Mouse (Mus musculus): ENCODE results near the gene Mst1r.

Gene Mst1r

DNA sequence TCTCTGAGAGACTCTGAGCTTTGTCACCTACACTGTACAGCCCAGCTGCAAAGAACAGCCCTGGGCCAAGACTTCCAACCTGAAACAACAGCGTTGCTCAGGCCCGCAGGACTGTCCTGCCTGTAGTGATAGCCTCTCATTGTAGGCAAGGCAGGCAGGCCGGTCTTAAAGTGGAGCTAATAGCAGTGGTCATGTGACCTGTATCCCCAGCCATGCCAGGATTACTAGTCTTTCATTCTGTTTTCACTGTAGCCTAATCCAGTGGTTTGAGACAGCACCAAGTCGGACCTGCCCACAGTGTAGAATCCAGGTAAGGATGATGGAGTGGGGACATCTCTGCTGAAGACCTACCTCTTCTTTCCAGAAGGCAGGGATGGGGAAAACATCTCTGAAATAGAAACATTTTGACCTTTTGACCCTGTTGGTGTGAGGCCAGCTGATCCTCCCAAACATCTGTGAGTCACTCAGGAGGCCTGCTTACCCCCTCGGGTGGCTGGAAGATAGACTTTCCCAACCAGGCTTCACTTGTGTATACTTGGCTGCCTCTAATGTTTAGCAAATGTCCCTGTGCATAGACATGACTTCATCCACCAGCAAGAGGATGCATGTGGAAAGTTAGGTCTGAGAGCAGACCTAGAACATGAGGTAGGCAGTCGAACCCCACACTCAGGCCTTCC is 49.1 kb downstream of the Mst1r start:
- DNase-seq (ENCODE audit: low spot score): no peak

DNA sequence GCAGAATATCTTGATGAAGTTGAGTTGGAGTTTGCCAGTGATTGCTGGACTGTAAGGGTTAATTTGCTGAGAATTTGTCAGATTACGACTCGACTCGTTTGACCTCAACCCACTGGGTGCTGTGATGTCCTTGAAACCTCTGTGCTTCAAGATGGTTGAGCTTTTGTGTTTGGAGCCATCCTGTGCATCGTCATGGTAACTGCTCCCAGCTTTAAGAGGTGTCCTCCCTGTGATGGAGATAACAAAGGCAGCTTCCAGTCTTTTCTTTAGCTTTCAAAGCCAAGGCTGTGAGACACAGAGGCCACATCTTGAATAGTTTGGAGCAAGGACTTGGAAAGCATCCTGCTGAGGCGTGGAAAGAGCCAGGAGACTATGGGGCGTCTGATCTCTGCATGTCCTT is 50.5 kb downstream of the Mst1r start:
- no peak for DNase-seq (ENCODE audit: low spot score)

DNA sequence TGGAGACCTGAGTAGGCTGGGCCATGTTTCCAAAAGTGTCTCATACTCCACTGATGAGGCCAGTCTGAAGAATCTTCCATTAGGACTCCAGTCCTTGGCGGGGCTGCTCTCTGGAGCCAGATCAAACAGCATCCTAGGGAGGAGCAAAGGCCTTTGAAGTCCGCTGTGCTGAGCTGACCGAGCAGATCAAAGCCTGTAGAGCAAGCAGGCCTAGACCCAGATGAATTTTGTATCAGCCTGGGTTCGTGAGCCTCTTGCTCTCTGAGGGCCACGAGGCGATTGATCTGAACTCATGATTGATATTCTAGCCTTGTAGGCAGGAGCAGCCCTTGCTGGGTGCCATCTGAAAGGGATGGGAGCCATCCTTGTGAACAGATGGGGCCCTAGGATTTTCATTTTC is 53.2 kb downstream of the Mst1r start:
- no peak for DNase-seq (ENCODE audit: low spot score)

DNA sequence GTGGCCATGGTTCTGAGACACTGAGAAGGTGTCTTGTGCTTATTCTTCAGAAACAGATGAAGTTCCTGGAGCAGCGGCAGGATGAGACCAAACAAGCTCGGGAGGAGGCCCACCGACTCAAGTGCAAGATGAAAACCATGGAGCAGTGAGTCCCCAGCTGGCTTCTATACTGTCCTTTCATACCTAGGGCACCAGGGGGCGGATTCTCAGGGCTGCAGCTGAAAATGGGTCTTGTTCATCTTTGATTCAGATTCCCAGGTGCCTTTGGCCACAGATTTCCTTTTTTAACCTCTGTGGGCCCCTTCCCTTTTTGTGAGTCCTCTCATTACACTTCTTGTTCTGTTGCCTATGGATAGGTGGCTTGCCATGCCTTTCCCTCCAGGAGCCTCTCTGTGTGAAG is 54.3 kb downstream of the Mst1r start:
- no peak for DNase-seq (ENCODE audit: low spot score)

DNA sequence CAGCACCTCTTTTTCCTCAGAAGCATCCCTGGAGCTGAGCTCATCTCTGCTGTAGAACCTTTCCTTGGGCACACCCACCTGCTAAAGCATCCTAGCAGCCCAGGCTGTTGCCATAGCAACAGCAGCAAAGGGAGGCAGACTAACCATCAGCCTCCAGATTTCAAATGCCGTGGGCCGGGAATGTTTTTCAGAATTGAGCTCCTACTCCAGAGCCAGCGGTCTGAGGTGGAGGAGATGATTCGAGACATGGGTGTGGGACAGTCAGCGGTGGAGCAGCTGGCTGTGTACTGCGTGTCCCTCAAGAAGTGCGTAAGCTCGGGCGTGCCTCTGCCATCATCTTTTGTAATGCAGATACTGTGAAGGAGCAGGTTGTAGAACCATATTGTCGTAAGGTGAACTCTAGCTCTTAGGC is 54.7 kb downstream of the Mst1r start:
- no peak for DNase-seq (ENCODE audit: low spot score)

DNA sequence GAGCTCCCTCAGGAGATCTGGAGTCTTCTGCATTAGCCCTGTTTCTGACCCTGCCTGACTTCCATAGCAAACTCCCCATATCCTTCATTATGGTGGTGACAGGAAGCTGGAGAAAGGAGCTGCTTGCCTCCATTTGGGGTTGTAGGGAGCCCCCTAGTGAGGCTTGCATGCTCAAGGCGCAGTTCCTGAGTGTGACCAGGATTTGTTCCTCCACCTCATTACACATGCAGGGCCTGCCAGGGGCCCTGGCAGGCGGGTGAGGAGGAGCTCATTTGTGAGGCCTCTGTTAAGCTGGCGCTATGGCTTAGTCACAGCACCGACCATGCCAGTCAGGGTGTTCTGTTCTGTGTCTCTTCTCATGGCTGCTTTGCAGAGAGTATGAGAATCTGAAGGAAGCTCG is 55.2 kb downstream of the Mst1r start:
- DNase-seq (ENCODE audit: low spot score): no peak

DNA sequence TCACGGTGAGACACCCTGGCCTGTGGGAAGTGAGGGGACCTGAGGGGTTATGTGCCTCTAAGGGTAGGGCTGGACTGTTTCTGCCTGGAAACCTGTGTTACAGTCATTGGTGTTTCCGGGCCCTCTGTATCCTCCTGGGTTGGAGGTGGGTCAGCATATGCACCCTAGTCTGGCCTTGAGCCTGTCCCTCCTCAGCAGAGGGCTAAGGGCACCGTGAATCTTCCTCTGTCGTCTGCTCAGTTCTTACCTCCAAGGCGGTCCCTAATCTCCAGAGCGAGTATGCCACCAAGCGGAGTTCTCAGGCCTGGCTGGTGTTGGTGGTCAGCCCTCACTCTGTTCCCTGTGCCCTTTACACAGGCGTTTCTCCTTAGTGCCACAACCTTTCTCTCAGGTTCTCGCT is 56.2 kb downstream of the Mst1r start:
- DNase-seq (ENCODE audit: low spot score): no peak

DNA sequence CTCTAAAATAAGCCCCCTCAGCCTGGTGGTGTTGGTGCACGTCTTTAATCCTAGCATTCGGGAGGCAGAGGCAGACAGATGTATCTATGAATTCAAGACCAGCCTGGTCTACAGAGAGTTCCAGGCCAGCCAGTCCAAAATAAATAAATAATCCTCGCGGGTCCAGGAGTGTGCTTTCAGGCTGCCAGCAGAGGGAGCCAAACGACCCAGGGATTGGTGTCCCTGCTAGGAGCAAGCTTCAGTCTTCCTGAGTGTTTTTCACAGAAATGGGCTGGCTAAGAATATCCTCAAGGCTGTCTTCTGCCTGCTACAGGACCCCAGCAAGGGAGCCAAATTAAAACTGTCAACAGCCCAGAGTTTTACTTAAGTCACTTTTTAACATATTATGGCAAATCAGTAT is 57.0 kb downstream of the Mst1r start:
- DNase-seq (ENCODE audit: low spot score): no peak

DNA sequence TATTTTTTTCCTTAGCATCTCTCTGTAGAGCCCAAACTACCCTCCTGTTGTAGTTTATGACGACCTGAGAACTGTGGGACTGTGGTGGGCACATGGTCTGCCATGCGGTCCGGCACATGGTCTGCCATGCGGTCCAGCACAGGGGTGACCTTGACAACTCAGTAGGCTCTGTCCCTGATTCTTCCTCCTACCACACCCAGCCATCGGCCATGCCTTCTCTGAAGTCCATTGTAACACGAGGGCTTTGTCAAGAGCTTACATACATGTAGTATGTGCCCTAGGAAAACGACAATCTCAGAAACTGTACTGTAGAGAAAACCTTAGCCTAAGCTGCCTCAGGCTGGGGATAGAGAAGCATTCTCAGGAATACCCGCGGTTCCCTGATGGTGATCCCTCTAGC is 58.0 kb downstream of the Mst1r start:
- no peak for DNase-seq (ENCODE audit: low spot score)

DNA sequence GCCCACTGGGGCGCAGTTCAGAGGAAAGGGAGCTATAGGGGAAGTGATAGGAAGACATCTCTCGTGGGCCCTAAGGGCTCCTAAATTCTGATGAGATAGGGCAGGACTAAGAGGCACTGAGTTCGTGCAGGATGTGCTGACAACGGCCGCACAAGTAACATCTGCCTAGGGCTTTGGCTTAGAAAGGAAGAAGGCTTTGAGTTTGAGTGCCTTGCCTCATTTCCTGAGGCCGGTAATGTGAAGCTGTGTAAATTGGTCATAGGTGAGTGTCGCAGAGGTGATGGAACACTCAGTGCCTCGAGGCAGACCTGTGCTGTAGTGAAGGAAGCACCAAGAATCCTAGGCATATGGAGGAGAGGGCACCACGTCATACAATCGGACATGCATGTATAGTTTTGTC is 60.0 kb downstream of the Mst1r start:
- no peak for DNase-seq (ENCODE audit: low spot score)

DNA sequence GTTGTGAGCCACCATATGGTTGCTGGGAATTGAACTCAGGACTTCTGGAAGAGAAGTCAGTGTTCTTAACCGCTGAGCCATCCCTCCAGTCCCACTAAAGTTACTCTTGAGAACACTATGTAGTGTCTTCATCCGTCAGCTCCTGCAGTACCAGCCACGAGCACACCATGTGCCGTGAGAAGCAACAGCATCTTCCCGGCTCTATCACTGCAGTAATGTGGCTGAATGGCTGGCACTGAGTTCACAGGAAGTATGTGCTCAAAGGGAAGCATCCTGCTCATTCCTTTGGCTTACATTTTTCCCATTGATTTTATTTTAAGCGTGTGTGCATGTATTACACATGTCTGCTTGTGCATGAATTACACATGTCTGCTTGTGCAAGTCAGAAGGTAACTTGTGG is 60.8 kb downstream of the Mst1r start:
- DNase-seq (ENCODE audit: low spot score): no peak

DNA sequence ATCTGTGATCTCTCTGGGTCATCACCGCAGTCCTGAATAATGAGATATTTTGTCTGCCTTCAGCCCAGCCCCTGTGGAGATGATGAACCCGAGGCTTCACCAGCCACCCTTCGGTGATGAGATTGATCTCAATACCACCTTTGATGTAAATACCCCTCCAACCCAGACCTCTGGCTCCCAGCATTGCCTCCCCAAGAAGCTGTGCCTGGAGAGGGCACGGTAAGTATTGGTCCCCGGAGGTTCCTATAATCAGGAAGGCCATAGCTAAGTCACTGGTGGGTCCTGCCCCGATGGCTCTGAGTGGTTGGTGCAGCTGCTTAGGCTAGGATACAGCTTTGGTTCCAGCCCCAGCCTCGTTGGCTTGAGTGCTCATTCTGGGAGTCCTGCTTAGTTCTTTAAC is 61.9 kb downstream of the Mst1r start:
- DNase-seq (ENCODE audit: low spot score): no peak
